Mouse (Mus musculus): ENCODE results near the gene Ucn2.

The Ucn2 gene

DNA sequence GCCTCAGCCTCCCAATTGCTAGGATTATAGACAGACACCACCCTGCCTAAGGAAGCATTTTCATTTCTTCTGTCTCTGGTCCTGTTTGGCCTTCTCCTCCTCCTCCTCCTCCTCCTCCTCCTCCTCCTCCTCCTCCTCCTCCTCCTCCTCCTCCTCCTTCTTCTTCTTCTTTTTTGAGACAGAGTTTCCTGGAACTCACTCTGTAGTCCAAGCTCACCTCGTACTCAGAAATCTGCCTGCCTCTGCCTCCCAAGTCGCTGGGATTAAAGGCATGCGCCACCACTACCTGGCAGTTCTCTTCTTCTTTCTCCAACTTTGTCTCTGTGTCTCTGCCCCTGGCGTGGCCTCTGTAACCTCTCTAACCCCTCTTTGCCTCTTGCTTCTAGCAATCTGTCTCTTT is at the start of gene Ucn2:
Gene Ucn2 (plus strand): TSS at position 301 of the 400 bp plus-strand sequence.
- DNase-seq (ENCODE audit: low spot score in 2 of 2) = no peak

DNA sequence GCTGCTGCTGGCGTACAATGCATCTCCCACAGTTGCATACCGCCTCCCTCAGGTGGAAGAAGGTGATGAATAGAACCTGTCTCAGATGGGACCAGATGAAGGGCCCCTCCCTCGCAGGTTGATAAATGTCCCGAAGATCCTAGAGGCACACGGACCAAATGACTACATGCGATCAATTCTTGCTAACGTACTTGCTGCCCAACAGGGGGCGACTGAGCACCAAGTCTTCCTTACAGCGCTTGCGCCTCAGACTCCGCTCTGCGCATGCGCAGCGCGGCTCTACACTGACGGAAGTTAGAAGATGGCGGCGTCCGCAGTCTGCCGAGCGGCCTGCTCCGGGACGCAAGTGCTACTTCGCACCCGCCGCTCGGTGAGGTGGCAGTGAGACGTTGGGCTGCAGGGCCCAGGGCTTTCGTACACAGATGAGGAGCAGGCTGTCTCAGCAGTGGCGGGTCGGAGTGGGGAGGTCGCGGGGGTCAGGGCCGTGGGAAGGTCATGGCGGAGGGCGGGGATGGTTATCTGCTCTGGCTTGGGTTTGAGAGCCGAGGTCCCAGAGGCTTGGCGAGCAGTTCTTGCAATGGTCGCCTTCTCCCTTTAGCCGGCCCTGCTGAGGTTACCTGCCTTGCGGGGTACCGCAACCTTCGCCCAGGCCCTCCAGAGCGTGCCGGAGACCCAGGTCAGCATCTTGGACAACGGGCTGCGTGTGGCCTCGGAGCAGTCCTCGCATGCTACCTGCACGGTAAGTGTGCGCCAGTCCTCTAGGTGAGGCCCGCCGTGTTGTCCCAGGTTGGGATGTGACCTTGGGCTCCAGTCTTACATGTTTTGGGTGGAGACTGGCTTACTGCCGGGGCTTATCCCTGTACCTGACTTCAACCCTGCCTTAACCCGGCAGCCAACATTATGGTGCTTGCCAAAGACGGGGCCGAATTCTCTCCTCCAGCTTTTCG is 49.1 kb upstream of the Ucn2 start, which contains the start of gene Uqcrc1:
Gene Uqcrc1 (plus strand): TSS at position 216 of the 947 bp plus-strand sequence.
- DNase-seq (ENCODE audit: low spot score in 2 of 2) = peak; percentile 92 to 94

DNA sequence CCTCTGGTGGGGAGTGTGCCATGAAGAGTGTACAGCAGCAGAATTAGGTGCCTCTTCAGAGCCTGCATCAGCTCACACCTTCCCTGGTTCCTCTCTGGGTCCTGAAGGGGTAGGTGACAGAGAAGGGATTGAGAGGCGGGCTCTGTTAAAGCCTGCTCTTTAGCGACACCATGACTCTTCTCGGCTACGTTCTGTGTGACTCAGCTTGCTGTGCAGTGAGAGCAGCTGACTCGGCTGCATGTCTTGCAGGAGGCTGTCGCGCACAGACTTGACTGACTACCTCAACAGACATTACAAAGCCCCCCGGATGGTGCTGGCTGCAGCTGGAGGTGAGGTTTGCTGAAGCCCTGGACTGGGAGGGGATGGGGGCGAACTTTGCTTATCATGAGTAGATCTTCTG is 40.7 kb upstream of the Ucn2 start:
- DNase-seq (ENCODE audit: low spot score in 2 of 2) = peak in 1 of 2 experiments; percentile 20

DNA sequence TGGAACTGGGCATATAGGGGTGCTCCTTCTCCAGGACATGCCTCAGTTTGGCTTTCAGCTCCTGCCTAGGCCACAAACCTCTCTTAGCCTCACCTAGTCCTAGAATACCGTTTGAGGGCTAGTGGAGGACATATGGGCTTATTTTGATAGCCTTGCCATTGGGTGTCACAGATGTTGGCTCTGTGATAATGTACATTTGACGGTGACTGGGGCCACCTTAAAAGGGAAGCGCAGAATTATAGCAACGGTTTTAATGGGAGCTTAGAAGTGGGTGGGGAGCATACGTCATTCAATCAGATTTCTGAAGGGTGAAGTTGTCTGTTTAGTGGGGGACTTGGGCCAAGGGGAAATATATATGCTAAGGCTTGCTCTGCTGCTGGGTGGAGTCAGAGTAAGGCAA is 40.2 kb upstream of the Ucn2 start:
- DNase-seq (ENCODE audit: low spot score in 2 of 2) = no peak

DNA sequence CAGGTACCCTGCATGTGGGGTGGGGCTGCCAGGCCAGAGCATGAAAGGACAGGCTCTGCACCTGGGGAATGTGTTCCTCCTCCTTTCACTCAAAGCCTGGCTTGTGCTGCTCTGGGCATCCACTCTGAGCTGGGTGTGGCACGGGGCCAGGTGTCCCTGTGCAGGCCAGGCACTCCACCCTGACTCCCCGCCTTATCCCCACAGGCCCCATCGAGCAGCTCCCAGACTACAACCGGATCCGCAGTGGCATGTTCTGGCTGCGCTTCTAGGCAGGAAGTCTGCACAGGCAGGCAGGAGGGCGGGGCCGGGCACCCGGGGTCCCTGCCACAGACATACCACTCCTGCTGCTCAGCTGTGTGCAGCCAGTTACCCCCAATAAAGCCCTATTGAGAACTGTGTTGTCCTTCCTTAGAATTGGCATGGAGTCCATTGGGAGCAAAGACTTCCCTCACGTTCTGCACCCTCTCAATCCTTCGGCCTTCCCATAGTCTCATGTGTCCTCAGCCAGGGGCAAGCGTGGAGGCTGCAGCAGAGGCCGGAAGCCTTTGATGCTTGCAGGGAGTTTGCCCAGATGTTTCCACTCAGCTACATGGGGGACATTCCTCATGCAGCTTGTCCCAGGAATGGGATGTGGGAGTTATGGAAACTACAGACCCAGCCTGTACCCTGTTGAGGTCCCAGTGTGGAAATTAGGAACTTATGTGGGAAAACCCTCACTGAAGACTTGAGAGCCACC is 36.4 kb upstream of the Ucn2 start:
- no peak for DNase-seq (ENCODE audit: low spot score in 2 of 2)

DNA sequence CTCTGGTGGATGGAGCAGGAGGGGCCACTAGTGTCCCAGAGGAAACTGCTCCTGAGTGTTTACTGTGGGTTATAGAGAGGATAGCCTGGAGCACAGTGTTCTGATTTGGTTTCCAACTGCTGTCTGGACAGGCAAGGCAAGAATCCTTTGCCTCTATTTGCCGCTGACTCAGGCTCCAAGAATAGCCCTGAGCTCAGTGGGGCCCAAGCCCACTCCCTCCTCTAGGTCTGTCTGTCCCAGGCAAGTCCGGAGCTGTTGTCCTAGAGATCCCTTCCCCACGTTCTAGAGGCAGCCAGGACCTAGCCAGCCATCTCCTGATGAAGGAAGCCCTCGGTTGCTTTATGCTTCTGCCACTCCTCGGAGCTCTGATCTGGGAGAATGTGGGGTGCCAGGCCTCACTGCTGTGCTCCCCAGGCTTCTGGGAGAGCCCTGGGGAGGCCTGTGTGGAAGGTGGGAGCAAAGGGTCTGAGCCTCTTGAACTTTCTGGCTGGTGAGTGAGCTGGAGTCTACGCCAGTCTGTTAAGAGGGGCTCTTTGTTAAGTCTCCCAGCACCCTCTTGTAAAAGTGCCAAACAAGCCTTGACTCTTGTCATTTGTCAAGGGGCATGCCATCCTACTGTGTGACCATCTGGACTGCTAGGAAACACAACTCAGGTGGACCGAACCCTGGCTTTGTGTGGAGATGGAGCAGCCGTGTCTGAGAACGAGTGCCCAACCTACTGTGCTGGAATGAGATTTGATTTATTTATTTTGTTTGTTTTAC is 35.7 kb upstream of the Ucn2 start:
- DNase-seq (ENCODE audit: low spot score in 2 of 2) = no peak

DNA sequence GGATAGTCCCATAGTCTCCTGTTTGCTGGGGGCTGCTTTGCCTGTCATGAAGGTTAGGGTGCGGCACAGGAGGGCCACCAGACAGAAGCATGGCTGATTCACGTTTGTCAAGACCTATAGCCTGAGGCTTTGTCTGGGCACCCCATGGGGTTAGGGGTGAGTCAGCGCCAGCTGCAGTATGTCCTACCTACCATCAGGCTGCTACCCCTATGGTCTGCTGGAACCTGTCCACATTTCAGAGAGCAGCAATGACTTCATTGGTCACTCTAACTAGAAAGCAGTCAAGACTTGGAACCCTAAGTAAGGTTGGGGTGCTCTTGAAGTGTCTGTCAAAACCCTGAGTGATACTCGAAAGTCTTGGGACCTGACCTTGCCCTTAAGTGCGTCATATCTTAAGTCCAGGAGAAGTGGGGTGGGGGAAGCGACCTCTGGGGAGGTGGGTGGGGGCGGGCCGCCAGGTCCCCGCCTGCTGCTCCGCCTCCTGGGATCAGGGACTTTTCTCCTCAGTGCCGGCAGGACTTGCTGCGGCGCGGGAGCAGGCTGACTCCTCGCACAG is 32.7 kb upstream of the Ucn2 start, which contains the start of gene Col7a1:
Gene Col7a1 (plus strand): TSS at position 506 of the 556 bp plus-strand sequence.
- DNase-seq (ENCODE audit: low spot score in 2 of 2) = no peak

DNA sequence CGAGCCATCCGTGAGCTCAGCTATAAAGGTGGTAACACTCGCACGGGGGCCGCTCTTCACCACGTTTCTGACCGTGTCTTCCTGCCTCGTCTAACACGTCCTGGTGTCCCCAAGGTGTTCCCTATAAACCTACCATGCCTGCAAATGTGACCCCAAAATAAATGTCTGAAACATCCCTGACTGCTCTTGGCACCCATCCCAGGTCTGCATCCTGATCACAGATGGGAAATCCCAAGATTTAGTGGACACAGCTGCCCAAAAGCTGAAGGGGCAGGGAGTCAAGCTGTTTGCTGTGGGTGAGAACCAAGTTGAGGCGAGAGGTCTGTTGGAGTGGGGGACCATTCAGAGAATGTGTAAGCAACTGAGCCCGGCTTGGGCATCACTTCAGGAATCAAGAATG is 30.6 kb upstream of the Ucn2 start:
- DNase-seq (ENCODE audit: low spot score in 2 of 2) = no peak

DNA sequence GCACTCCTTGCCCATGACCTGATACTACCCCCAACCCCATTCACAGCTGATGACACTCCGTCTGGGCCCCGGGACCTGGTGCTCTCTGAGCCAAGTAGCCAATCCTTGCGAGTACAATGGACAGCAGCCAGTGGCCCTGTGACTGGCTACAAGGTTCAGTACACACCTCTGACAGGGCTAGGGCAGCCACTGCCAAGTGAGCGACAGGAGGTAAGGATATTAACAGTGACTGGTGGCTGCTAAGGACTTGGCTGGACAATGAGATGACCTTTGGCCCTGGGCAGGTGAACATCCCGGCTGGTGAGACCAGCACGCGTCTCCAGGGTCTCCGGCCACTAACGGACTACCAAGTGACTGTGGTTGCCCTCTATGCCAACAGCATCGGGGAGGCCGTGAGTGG is 30.0 kb upstream of the Ucn2 start:
- DNase-seq (ENCODE audit: low spot score in 2 of 2) = no peak

DNA sequence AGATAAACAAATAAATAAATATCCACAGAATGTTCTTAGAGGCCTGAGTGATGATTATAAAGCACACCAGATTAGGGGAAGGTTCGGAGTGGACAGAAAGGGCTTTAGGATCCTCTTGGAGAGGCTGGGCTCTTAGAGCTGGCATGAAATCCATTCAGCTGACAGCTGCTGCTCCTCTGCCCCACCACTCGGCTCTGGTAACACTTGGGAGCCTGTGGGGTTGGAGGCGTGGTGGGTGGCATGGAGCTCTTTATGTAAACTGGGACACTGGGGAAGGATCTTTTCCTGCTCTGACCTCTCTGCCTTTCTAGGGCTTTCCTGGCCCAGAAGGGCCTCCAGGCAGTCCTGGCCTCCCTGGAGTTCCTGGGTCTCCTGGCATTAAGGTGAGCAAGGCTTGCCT is 22.2 kb upstream of the Ucn2 start:
- DNase-seq (ENCODE audit: low spot score in 2 of 2) = no peak

DNA sequence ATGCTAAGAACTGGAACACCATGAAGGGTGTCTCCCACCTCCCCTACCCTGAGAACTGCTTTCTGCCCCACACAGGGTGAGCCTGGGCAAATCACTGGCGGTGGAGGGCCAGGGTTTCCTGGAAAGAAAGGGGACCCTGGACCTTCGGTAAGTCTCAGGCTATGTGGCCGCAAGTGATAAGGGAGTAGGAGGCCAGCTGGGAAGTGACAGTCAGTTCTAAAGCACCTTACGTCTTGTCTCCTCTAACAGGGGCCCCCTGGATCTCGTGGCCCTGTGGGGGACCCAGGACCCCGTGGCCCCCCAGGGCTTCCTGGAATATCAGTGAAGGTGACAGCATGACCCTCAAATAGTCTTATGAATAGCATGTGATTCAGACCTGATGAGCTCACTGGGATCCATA is 21.5 kb upstream of the Ucn2 start:
- DNase-seq (ENCODE audit: low spot score in 2 of 2) = no peak

DNA sequence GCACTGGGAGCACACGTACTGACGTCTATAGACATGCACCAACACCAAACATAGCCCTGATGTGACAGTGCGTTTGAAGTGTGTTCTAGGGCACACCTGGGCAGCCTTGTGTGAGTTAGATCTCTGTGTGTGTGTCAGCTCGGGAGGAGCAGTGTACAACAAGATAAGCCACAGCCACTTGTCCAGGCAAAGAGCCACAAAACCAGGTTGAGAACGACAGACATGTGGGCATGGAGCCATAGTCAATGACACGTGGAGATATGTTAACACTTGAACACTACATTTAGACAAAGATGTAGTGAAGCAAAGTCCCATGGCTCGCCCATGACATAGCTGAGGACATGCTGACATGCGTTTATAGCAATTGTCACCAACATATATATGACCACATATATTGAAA is 15.2 kb upstream of the Ucn2 start:
- DNase-seq (ENCODE audit: low spot score in 2 of 2) = no peak

DNA sequence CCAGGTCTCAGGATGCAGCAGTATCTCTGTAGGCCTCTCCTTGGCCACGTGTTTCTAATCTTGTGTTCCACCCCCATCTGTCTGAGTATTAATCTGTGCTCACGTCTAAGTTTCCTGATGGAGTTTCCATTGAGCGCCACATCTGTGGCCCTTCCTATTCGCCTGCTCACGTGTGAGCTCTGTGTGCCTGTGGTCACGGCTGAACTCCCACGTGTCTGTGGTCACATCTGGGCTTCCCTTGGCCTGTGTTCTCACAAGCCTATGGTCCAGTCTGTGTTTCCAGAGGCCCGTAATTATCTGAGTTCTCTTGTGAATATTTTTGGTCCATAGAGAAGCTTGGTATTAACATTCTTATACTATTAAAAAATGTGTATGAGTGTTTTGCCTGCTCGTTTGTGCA is 9.3 kb upstream of the Ucn2 start:
- DNase-seq (ENCODE audit: low spot score in 2 of 2) = no peak

DNA sequence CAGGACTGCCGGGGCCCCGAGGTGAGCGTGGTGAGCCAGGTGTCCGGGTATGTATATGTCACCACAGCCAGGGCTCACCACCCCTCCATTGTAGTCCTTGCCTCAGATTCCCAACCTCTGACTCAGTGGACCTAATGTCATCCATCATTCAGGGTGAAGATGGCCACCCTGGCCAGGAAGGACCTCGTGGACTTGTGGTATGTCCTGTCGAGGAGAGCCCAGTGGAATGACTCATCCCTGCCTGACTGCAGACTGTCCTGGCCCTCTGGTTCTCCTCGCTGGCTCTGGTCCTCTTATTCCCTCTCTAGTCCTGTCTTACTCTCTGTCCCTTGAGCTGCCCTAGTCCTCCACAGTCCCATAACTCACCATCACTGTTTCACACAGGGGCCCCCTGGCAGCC is 7.8 kb upstream of the Ucn2 start:
- DNase-seq (ENCODE audit: low spot score in 2 of 2) = no peak

DNA sequence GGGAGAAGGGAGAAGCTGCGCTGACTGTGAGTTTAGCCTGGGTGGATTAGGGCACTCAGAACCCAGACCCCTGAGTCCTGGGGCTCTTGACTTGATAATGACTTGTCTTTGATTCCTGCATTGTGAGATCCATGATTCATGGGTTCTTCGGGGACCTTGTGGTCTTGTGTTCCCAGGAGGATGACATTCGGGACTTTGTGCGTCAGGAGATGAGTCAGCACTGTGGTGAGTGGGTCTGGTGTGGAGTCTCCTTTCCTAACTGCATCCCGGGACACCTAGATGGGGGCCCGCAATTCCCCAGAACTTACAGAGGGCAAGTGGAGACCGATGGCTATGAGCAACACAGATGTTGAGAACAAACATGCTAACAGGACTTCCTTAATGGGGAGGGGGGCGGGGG is 3.3 kb upstream of the Ucn2 start:
- no peak for DNase-seq (ENCODE audit: low spot score in 2 of 2)

DNA sequence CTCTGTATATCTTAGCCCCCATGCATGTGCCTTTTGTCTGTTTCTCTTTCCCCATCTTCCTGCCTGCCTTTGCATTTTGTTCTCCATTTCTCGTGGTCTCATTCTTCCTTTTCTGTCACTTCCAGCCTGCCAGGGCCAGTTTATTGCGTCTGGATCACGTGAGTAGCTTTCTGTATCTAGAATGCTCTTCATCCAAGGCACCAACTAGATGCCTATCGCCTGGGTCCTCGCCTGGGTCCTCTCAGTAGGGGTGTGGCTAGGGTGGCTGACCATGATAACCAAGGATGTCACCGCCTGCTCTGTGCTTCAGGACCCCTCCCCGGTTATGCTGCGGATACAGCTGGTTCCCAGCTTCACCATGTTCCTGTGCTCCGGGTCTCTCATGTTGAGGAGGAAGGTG is 2.6 kb upstream of the Ucn2 start:
- DNase-seq (ENCODE audit: low spot score in 2 of 2) = no peak

DNA sequence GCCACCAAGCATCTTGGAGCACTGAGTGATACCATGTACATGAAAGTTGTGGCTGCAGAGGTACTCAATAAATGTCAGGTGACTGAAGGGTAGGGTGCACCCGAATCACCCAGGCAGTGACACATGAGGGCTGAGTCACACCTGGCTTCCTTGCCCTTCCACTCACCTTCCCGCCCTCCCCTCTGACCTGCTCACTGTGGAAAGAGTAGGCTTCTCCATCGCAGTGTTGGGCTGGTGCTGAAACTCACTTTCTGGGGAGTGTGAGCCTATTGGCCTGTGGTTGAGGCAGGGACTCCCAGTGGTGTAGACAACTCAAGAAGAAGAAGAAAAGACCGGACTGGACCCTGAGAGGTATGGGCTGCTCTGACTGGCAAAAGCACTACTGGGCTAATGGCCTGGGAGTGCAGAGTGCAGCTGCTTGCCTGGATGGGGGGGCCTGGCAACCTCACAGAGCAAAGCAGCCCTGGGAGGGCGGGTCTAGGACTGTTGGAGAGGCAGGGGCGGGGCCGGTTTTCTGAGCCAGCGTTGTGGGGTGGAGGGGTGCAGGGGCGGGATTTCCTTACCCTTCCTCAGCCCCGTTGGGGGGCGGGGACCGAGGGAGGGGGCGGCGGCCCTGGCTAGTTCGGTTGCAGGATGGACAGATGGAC is 2.0 kb downstream of the Ucn2 start:
- no peak for DNase-seq (ENCODE audit: low spot score in 2 of 2)

DNA sequence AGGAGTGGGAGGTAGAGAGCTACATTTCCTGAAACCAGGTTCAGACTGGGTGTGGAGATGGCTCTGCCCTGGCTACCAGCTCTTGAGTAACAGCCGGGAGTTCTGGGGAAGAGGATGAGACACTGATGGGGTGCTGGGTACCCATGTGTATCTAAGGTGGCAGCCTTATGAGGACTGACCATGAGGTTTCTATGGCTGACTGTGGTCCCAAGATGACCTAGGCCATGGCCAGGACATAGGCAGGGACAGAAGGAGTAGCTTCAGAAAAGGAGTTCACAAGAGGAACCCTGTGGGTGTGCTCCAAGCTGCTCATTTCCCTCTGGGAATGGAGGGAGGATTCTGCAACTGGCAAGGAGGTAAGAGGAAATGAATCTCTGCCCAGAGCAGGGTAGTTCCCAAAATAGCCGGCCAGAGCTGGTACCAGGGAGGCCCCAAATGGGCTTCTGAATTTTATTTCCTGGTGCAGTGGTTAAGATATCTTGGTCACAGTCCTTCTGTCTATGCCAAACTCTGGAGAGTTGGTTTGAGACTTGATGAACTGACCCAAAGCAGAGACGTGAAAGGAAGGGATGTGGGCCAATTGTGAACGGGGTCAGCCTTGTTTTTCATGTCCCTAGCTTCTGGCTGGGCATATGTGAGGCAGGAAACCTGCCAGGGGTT is 4.1 kb downstream of the Ucn2 start:
- peak in 1 of 2 experiments; percentile 34 for DNase-seq (ENCODE audit: low spot score in 2 of 2)

DNA sequence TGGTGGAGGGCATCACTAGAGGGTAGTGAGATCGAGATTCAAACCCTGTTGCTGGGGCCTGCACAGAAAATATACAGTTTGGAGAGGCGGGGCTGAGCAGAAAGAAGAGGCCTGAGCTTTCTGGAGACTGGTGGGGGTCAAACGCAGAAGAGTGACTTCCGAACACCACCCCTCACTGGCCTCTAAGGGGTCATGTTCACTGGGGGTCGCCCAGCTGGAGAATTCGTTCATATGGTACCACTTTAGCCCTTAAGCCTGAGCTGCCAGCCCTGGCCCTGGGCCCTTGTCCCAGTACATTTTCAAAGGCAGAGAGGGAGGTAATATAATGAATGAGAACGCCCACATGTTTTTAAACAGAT is 4.6 kb downstream of the Ucn2 start:
- no peak for DNase-seq (ENCODE audit: low spot score in 2 of 2)

DNA sequence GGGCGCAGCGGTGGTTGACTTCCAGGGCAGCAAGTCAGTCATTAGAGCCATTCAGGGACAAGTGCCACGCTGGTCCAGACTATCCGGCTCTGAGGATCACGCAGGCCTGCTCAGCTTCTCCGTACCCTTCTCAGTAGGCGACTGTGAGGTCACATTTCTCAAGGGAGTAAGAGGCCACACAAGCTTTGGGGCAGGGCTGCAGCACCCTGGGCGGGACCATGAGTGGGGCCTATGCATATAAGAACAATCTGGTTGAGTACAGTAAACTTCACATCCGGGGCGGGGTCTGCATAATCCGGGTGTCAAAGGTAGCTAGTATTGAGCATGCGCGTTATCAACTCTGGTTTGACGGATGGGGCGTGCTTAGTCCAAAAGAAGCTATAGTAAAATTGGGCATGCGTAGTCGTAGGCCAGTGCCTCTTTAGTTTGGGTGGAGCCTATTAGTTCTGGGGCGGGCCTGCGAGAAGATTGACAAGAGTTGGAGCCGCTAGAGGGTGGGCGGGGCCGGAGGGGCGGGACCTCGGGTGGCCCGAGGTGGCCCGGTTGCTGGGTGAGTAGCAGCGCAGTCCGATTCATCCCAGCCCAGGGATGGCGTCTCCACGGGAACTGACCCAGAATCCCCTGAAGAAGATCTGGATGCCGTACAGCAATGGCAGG is 5.7 kb downstream of the Ucn2 start, which contains the start of gene Pfkfb4:
Gene Pfkfb4 (plus strand): TSS at position 351 of the 657 bp plus-strand sequence.
- peak; percentile 91 to 95 for DNase-seq (ENCODE audit: low spot score in 2 of 2)

All from frontal cortex, postnatal 36 days (tissue).